Mouse (Mus musculus) hematopoietic stem cell, adult 5-6 weeks (primary cell): ENCODE data around the gene Tmem164. TPM values are rescaled to one million over a fixed set of nuclear protein-coding genes. Genes with fewer than 3 reads are reported as not detected.
A peak's percentile ranks its signal among the peaks of the same experiment; 100 is the strongest.
"Not testable (repeated sequence)": the region's sequence is repeated elsewhere in the genome, so short reads cannot be mapped to it uniquely, and the experiment has no call there.

ENCODE experiments used
- ATAC-seq, 2 experiments: fragments of 125-278 bp in 1 of 2; replicated peaks in 1 of 2; 2 replicates each; pipeline ENCODE4 v1.8.0; 2016 to 2017; ENCODE audit warnings: inconsistent platforms in 2 of 2, mild to moderate bottlenecking in 2 of 2, moderate number of reproducible peaks in 2 of 2, low read depth in 1 of 2, moderate TSS enrichment in 1 of 2; ENCODE audit not compliant: low FRiP score in 2 of 2, poor library complexity in 2 of 2, severe bottlenecking in 2 of 2, insufficient read depth in 1 of 2, low TSS enrichment in 1 of 2
- total RNA-seq: library from RNA; stranded (forward); fragments of 172-1452, 232-1000 nt; gene quantifications from 2 replicates; pipeline ENCODE4 v1.2.3, GENCODE M21; 2017

The Tmem164 gene
- total RNA-seq: 48.8 and 58.4 TPM in 2 replicates

DNA sequence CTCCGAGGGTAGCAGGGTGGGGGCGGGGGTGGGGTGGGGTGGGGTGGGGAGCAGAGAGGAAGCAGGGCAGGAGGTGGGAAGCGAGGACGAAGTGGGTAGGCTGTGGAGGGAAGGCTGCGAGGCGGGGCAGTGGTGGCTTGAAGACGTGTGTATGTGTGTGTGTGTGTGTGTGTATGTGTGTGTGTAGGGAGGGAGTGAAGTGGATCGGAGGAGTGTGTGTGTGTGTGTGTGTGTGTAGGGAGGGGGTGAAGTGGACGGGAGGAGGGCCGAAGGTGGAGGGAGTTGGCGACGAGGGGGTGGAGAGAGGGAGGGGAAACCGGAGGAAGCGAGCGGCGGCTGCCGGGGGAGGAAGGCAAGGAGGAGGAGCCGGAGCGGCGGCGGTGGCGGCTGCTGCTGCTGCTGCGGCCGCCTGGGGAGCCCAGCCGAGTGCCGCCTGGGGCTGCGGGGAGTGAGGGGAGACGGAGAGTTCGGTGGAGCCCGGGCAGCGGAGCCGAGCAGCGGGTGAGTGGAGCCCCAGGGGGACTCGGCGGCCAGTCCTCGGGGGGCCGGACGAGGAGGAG is at the start of gene Tmem164:
Gene Tmem164, plus strand, starts transcription at position 351 of the 560 bp plus-strand sequence.
- ATAC-seq: peak; percentile 65 to 75

DNA sequence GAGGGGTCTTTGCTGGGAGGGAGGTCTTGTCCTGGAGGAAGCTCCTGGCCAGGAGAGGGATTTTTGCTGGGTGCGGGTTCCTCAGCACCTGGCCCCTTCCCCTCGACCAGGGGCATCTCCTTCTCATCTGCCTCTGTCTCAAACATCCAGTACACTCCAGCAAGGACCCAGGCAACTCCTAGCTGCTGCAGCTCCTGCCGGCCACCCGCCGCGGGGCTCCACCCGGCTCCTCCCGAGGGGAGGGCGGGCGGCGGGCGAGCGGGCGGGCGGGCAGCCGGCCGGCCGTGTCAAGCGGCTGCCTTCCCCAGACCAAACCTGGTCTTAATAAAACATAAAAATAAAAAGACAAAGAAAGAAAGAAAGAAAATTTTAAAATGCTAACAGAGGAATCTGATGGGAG is 48.2 kb upstream of the Tmem164 start:
- ATAC-seq: not testable (repeated sequence)

DNA sequence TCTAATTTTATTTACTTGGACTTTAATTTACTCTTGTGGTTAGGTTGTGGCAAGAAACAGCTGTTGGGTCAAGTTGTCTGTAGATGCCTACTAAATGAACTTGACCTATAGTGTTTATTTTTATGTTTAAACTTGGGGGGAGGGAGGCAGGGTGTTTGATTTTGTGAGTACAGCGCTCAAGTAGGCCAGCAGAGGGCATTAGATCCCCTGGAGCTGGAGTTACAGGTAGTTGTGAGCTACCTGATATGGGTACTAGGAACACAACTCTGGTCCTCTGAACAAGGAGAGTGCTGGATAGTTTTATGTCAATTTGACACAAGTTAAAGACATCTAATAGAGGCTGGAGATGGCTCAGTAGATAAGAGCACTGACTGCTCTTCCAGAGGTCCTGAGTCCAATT is 34.0 kb upstream of the Tmem164 start:
- no peak for ATAC-seq

- no peak for ATAC-seq
Observed at GRCm38 (mm10) chrX:142650117-142650764, 31.0 kb upstream of the Tmem164 start.

GRCm38 (mm10) chrX:142664704-142665422 is 16.3 kb upstream of the Tmem164 start:
- ATAC-seq: no peak

DNA sequence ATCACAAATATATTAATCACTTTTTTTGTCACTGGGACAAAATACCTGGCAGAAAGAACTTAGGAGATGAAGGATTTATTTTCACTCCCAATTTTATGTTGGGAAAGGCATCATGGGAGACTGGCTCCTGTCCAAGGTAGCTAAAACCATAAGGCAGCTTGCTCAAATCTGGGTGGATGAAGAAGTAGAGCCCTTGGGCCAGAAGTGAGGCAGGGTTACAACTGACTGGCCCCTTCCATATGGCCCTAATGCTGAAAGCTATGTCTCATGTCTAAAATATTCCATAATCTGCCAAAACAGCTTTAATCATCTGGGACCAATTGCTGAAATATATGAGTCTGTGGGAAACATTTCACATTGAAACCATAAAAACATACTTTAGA is 15.8 kb upstream of the Tmem164 start:
- ATAC-seq: no peak

DNA sequence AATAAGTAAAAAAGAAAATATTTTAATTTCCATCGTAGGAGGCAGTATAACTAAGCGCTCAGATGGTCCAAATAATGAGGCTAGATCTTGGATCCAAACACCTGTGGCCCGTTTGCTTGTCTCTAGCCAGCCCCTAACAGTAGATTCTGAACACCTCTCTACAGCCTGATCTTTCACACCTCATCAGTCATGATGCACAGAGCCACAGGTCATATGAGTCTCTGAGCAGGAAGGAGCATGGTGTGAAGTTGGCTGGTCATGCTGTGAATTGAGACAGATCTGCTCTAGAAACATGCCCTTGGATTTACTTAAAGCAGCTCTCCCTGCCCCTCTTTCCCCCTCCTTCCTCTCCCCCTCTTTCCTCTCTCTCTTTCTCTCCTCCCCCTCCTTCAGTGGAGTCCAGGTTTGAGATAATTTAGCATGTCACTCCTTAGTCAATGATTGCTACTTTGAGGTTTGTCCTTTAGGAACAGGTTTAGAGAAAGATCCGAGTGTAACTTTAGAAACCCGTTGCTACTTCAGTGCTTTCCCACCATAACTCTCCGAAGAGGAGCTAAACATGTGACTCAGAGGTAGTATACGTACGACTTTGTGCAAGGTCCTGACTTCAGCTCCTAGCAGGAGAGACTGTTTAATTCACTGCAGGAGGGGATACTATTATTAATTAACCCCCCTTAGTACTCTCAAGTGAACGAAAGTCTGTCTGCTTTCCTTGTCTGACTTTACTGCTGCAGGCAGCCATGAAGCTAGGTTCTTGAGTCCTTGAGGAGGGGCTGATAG is 11.7 kb upstream of the Tmem164 start:
- ATAC-seq: no peak

DNA sequence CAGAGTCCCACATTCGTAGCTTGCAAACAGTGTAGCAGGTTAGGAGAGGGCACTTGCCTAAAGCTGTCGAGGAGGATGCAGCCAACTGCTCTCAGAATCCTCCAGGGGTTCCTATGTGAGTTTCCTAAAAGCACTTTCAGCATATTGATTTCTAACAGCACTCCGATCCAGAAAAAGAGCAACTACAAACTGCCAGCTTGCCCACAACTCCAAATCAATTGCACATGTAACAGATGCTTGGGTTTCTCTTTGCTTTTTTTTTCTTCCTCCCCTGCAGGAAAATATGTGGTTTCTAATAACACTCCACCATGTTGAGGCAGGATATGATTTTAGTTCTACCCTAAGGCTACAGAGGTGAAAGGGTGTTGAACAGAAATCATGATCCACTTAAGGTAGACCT is 11.1 kb upstream of the Tmem164 start:
- no peak for ATAC-seq

DNA sequence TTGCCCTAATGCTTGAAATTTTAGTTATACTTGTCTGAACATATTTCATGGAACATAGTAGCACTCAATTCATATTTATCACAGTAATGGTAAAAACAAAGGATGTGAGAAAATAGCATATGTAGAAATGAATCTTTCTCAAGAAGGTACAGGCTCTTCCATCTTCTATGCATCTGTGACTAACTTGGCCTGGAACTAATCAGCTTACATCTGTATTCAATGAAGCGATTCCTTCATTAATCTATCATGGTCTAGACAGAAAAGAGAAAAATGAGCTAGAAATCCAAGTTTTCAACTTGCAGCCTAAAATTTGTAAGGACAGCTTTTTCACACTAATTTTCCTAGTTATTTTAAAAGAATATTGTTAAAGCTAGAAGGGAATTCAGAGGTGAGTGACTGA is 10.1 kb upstream of the Tmem164 start:
- ATAC-seq: no peak

GRCm38 (mm10) chrX:142672701-142673100 is 8.5 kb upstream of the Tmem164 start:
- ATAC-seq: no peak

DNA sequence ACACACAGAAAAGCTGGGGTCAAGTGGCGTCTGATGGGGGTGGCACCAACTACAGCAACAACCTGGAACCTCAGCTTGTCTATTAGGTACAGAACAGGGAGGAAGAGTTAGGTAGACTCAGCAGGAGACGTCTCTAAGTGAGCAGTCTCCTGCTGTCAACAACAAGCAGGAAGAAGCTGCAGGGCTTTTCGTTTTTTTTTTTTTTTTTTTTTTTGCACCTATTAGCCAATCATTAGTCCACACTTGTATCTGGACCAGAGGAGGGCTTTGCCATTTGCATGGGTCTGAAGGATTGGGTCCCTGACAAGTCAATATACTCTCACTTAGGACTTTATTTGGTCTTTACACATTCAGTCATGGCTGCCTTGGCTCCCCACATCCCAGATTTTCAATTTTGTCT is 4.0 kb upstream of the Tmem164 start:
- no peak for ATAC-seq

DNA sequence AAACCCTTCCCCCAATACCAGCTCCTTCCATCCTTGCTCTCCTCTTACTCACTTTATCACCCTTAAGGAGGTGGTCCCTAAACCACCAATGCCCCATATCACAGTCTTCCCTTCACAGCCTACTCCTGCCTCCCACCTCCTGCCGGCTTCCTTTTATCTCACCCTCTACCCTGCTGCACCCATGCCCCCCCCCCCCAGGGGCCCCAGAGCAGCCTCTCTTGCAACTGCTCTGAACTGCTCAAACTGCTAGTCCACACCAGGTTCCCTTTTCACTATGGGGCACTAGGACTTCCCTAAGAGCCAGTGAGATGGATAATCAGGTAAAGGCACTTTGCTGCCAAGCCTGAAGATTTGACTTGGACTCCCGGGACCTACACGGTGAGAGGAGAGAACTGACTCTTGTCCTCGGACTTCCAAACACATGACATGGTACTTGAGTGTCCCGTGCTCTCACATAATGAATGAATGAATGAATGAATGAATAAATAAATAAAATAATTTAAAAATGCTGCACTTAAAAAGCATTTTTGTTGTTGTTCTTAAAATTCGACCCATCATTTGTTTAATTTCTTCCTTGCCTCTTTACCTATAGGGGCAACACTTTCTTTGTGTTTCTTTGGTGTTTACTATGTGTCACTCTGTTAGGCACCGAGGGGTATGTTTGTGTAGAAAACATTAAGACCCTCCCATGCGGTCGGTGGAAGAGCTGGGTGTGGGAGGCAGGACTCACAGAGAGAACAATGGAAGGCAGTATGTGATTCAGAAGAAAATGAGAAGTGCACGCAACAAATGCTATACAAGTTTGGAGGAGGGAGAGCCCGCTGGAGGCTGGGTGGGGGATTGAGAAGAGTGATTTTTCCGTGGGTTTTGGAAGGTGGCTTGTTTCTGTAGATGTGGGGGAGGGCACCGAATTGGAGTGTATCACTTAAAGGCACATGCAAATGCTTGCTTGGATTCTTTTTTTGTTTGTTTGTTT is 2.4 kb upstream of the Tmem164 start:
- no peak for ATAC-seq

DNA sequence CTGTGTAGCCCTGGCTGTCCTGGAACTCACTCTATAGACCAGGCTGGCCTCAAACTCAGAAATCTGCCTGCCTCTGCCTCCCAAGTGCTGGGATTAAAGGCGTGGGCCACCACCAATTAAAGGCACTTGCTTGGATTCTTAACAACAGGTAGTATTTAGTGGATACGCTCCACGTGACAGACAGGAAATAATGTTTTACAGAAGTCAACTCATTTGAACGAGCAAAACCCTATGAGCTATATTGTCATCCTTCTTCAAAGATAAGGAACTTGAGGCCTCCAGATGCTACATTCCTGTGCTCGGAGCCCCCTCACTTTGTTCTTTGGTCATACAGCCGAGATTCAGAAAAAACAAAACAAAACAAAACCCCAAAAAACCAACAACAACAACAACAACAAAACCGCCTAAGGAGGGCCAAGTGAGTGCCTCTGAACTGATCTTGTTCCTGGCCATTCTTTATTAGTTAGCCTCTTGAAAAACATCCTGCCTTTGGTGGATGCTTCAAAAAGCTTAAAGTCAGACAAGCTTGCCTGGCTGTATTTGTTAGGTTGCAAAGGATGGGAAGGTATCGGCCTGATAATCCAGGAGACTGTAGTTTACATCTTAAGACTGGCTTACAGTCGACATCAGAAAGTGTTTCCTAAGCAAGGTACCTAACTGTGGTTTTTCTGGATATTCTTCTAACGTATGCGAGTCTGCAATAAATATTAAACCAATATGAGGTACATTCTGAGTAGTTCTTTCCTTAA is 1.5 kb upstream of the Tmem164 start:
- ATAC-seq: no peak

GRCm38 (mm10) chrX:142680391-142681055 is 683 bp upstream of the Tmem164 start:
- ATAC-seq: peak; percentile 11 to 18; a peak in 1 of 4 replicates

- ATAC-seq: 0 out of 4 replicates have a peak, but pooled peaks of 1 of the 2 experiments have one; percentile 3
Observed at GRCm38 (mm10) chrX:142681616-142682141, 473 bp downstream of the Tmem164 start.
